In genomic region chr5:121924423-121924822, GRCm38 (mm10) we compare ENCODE assay signal across 20 mouse cellular contexts.
DNase-seq lines count a peak whose midpoint lies in the region; ATAC-seq and TF ChIP-seq lines count a peak whose summit lies in the region.
"Had no signal": no experiment of that assay in that cellular context is flagged by ENCODE, and none has a peak within 500 bp of the region (broad histone marks: within the 10 kb centered on the region; RNA-seq: fewer than 3 reads in every experiment).

No protein-coding gene starts in this region.

- H3K36me3 ChIP-seq in hindbrain, embryonic 10.5 days, result no peaks in the 10 kb centered on the region
- no peaks in the 10 kb centered on the region for H3K36me3 ChIP-seq in hindbrain, postnatal 0 days (ENCODE audit: insufficient read depth, low read length)
- no peaks in the 10 kb centered on the region for H3K36me3 ChIP-seq in midbrain, embryonic 10.5 days
- H3K36me3 ChIP-seq in midbrain, embryonic 15.5 days (replicated peaks), result no peaks in the 10 kb centered on the region
- H3K36me3 ChIP-seq in forebrain, embryonic 12.5 days (replicated peaks), result no peaks in the 10 kb centered on the region
- H3K36me3 ChIP-seq in midbrain, embryonic 13.5 days, result no peaks in the 10 kb centered on the region; the same call in 1 of the 2 replicates
- H3K36me3 ChIP-seq: limb, embryonic 12.5 days; liver, embryonic 13.5 days had no signal

- WGBS in hindbrain, embryonic 10.5 days, result 15% methylated on average over 9 of the region's 9 CpGs
- 11% methylated on average over 9 of the region's 9 CpGs for WGBS in hindbrain, postnatal 0 days
- WGBS in midbrain, embryonic 10.5 days, result 23% methylated on average over 9 of the region's 9 CpGs
- WGBS in midbrain, embryonic 15.5 days, result 21% methylated on average over 9 of the region's 9 CpGs
- WGBS in forebrain, embryonic 12.5 days, result 7% methylated on average over 9 of the region's 9 CpGs
- 15% methylated on average over 9 of the region's 9 CpGs for WGBS in midbrain, embryonic 13.5 days

- peaks cover 50% of the 10 kb centered on the region for H3K4me1 ChIP-seq in hindbrain, embryonic 10.5 days (replicated peaks)
- peaks cover 16% of the 10 kb centered on the region for H3K4me1 ChIP-seq in hindbrain, postnatal 0 days (ENCODE audit: insufficient read depth, low read length)
- H3K4me1 ChIP-seq in midbrain, embryonic 10.5 days, result peaks cover 43% of the 10 kb centered on the region
- peaks cover 44% of the 10 kb centered on the region for H3K4me1 ChIP-seq in midbrain, embryonic 15.5 days
- H3K4me1 ChIP-seq in forebrain, embryonic 12.5 days, result peaks cover 57% of the 10 kb centered on the region
- H3K4me1 ChIP-seq in midbrain, embryonic 13.5 days (replicated peaks), result peaks cover 52% of the 10 kb centered on the region

- no peak for DNase-seq in hindbrain, embryonic 10.5 days (ENCODE audit: low spot score)
- DNase-seq in hindbrain, postnatal 0 days (ENCODE audit: low spot score), result no peak
- DNase-seq in midbrain, embryonic 10.5 days (ENCODE audit: low spot score), result no peak
- DNase-seq in gastrocnemius, postnatal 14 days, result no peak
- DNase-seq: adrenal gland, postnatal 14 days; cerebellum, adult 9-10 months; kidney, adult 9 months; kidney, postnatal 14 days; liver, embryonic 13.5 days; lung, adult 2 months; lung, postnatal 14 days; thymus, adult 18-20 months; thymus, postnatal 36 days had no signal

- no peak overlapping the region for H3K27ac ChIP-seq in hindbrain, embryonic 10.5 days
- no peak overlapping the region for H3K27ac ChIP-seq in hindbrain, postnatal 0 days
- no peak overlapping the region for H3K27ac ChIP-seq in midbrain, embryonic 10.5 days (replicated peaks)
- no peak overlapping the region for H3K27ac ChIP-seq in midbrain, embryonic 15.5 days
- H3K27ac ChIP-seq in forebrain, embryonic 12.5 days, result no peak overlapping the region
- no peak overlapping the region for H3K27ac ChIP-seq in midbrain, embryonic 13.5 days
- H3K27ac ChIP-seq: layer of hippocampus, adult 2 months; limb, embryonic 12.5 days; liver, embryonic 13.5 days had no signal

- no peak overlapping the region for H3K9ac ChIP-seq in hindbrain, postnatal 0 days (replicated peaks; ENCODE audit: low read length)
- no peak overlapping the region for H3K9ac ChIP-seq in midbrain, embryonic 15.5 days
- no peak overlapping the region for H3K9ac ChIP-seq in forebrain, embryonic 12.5 days
- no peak overlapping the region for H3K9ac ChIP-seq in midbrain, embryonic 13.5 days (replicated peaks)
- H3K9ac ChIP-seq: limb, embryonic 12.5 days; liver, embryonic 13.5 days had no signal

- H3K4me2 ChIP-seq in hindbrain, postnatal 0 days (ENCODE audit: low read depth, low read length), result no peak overlapping the region
- H3K4me2 ChIP-seq in midbrain, embryonic 15.5 days, result no peak overlapping the region
- H3K4me2 ChIP-seq in forebrain, embryonic 12.5 days, result peak overlapping the region; percentile 56
- H3K4me2 ChIP-seq in midbrain, embryonic 13.5 days (replicated peaks), result peak overlapping the region; percentile 55
- H3K4me2 ChIP-seq: heart, embryonic 11.5 days; limb, embryonic 12.5 days; liver, embryonic 13.5 days had no signal

- intact Hi-C loops in gastrocnemius, postnatal 14 days (cut with DNase I; ENCODE audit: low total_unique reads), result no loop called here

- no peak for TF ChIP-seq CTCF in hindbrain, postnatal 0 days (IDR thresholded peaks at IDR 0.05; ENCODE audit: low read depth)

- H3K4me3 ChIP-seq in hindbrain, embryonic 10.5 days, result 0 out of 2 replicates have a peak overlapping the region, but pooled peaks have one; percentile 41
- H3K4me3 ChIP-seq in hindbrain, postnatal 0 days (ENCODE audit: low read length), result no peak overlapping the region
- H3K4me3 ChIP-seq in midbrain, embryonic 10.5 days, result peak overlapping the region; percentile 45; the same call in 1 of the 2 replicates
- no peak overlapping the region for H3K4me3 ChIP-seq in midbrain, embryonic 15.5 days
- H3K4me3 ChIP-seq in forebrain, embryonic 12.5 days (replicated peaks), result no peak overlapping the region
- no peak overlapping the region for H3K4me3 ChIP-seq in midbrain, embryonic 13.5 days (replicated peaks)
- H3K4me3 ChIP-seq: layer of hippocampus, adult 2 months; limb, embryonic 12.5 days; liver, embryonic 13.5 days had no signal

- H3K9me3 ChIP-seq in hindbrain, embryonic 10.5 days, result no peaks in the 10 kb centered on the region
- H3K9me3 ChIP-seq in hindbrain, postnatal 0 days (ENCODE audit: low read length), result no peaks in the 10 kb centered on the region
- H3K9me3 ChIP-seq in midbrain, embryonic 10.5 days (replicated peaks), result no peaks in the 10 kb centered on the region
- H3K9me3 ChIP-seq in midbrain, embryonic 15.5 days, result no peaks in the 10 kb centered on the region
- no peaks in the 10 kb centered on the region for H3K9me3 ChIP-seq in forebrain, embryonic 12.5 days
- H3K9me3 ChIP-seq in midbrain, embryonic 13.5 days, result no peaks in the 10 kb centered on the region
- H3K9me3 ChIP-seq: limb, embryonic 12.5 days; liver, embryonic 13.5 days had no signal

- ATAC-seq in hindbrain, postnatal 0 days, result no peak
- no peak for ATAC-seq in midbrain, embryonic 15.5 days (replicated peaks)
- ATAC-seq in forebrain, embryonic 12.5 days (ENCODE audit: low FRiP score), result no peak
- ATAC-seq in midbrain, embryonic 13.5 days, result no peak
- ATAC-seq: intestine, embryonic 16.5 days had no signal

- peaks cover 77% of the 10 kb centered on the region for H3K27me3 ChIP-seq in hindbrain, embryonic 10.5 days (ENCODE audit: insufficient read depth, poor library complexity, severe bottlenecking)
- no peaks in the 10 kb centered on the region for H3K27me3 ChIP-seq in hindbrain, postnatal 0 days (ENCODE audit: insufficient read depth, low read length)
- peaks cover 58% of the 10 kb centered on the region for H3K27me3 ChIP-seq in midbrain, embryonic 10.5 days (ENCODE audit: low read depth, poor library complexity, severe bottlenecking)
- 0 out of 2 replicates have a peak, but pooled peaks cover 4% of the 10 kb centered on the region for H3K27me3 ChIP-seq in midbrain, embryonic 15.5 days (replicated peaks)
- peaks cover 41% of the 10 kb centered on the region for H3K27me3 ChIP-seq in forebrain, embryonic 12.5 days
- peaks cover 21% of the 10 kb centered on the region for H3K27me3 ChIP-seq in midbrain, embryonic 13.5 days

Comparison
In these comparisons a context has a peak if more than half of its experiments do, and no peak if none do; other contexts are left out.
1. H3K4me3 ChIP-seq: peak in hindbrain, embryonic 10.5 days (single experiment) and midbrain, embryonic 10.5 days (single experiment); none in hindbrain, postnatal 0 days (single experiment), midbrain, embryonic 15.5 days (single experiment), forebrain, embryonic 12.5 days (single experiment) and midbrain, embryonic 13.5 days (single experiment).
2. H3K4me2 ChIP-seq: peak in forebrain, embryonic 12.5 days (single experiment) and midbrain, embryonic 13.5 days (single experiment); none in hindbrain, postnatal 0 days (single experiment) and midbrain, embryonic 15.5 days (single experiment).